Mouse (Mus musculus): ENCODE data around the gene Abca3.
"Not testable (repeated sequence)": the region's sequence is repeated elsewhere in the genome, so short reads cannot be mapped to it uniquely, and the experiment has no call there.

The Abca3 gene

DNA sequence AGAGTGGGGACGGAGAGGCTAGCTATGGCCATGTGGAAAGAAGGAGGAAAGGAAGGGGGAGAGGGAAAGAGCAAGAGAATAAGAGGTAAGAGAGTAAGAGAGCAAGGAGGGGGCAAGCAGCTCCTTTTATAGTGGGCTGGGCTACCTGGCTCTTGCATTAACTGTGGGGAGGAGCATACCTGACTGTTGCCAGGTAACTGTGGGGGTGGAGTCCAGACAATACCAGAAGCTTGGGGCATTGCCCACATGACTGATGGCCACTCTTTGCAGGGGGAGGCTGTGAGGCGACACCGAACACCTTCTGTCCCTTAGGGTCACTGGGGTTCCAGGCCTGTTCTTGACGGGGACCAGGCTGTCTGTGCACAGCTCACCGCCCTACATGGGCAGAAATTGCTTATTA, 37.0 kb downstream of the Abca3 start:
- no peak for DNase-seq (ENCODE audit: low read depth)

- DNase-seq (ENCODE audit: low read depth) = peak; percentile 55
These were observed 38.1 kb downstream of the Abca3 start for GRCm38 (mm10) chr17:24389865-24390264.

- DNase-seq (ENCODE audit: low read depth) = peak; percentile 41
These were observed 39.4 kb downstream of the Abca3 start for GRCm38 (mm10) chr17:24391149-24391548.

- DNase-seq (ENCODE audit: low read depth) = no peak
These were observed 41.8 kb downstream of the Abca3 start for GRCm38 (mm10) chr17:24393527-24393926.

GRCm38 (mm10) chr17:24394456-24394855, 42.7 kb downstream of the Abca3 start:
- no peak for DNase-seq (ENCODE audit: low read depth)

DNA sequence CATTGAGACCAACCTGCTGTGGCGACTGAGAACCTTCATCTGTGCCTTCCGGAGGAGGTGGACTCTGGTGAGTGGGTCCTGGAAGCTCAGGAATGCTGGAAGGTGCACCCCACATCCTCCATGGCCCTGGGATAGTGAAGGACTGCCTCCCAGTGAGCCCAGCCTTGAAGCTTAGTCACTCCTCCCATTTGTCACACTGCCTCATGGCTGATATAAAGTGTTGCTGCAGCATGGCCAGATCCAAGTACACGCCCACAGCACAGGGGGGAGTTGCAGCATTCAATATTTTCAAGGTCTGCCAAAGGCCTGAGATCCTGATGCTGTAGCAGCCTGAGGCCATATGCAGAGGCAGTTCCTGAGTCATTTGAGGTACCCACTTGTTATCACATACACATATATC, 50.6 kb downstream of the Abca3 start:
- no peak for DNase-seq (ENCODE audit: low read depth)

DNA sequence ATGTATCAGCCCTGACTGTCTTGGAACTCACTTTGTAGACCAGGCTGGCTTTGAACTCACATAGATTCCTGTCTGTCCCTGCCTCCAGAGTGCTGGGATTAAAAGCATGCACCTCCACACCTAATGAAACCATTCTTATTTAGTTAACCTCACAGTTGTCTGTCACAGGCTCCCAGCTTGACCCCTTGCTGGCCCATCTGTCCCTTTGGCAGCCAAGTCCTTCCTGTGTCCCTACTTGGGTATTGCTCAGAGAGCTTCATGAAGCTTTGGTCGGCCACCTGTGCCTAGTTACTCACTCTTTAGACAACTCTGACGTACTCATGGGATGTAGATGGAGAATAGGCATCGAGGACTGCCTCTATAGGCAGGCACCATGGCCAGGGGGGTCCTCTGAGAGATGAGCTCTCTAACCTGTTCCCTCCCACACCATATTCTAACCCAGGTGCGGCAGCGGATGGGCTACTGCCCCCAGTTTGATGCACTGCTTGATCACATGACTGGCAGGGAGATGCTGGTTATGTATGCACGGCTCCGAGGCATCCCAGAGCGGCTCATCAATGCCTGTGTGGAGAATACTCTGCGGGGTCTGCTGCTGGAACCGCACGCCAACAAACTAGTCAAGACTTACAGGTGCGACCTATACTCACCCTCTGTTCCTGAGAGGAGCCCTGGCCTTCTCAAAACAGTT, 55.5 kb downstream of the Abca3 start:
- no peak for DNase-seq (ENCODE audit: low read depth)

DNA sequence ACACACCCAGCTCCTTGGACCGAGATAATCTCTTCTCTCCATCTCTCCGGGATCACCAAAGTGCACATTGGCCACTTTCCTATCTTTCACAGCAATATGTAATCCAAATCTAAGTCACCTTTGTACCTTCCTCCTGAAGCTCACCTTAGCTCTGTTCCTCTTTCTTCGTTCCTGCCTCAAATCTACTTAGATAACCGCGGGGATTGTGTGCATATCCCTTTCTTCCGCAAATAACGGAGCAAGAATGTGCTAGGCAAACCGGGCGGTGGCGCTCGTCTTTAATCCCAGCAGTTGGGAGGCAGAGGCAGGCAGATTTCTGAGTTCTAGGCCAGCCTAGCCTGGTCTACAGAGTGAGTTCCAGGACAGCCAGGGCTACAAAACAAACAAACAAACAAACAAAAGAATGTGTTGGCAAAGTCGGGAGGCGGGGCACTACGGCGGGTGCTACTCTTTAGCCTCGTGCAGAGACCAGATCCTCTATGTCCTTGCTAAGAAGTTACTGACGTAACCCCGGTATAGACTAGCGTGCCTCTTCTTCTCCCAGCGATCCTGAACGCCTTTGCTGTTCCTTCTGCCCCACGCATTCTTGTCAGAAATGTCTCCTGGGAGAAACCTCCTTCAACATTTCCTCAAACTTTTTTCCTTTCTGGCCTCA, 61.9 kb downstream of the Abca3 start:
- peak; percentile 78 for DNase-seq (ENCODE audit: low read depth)

- peak; percentile 99 for DNase-seq (ENCODE audit: low read depth)
These were observed 62.7 kb downstream of the Abca3 start, which contains the start of gene Rnps1 for GRCm38 (mm10) chr17:24414230-24414976. Rnps1 (plus strand) TSS chr17:24414565.

DNA sequence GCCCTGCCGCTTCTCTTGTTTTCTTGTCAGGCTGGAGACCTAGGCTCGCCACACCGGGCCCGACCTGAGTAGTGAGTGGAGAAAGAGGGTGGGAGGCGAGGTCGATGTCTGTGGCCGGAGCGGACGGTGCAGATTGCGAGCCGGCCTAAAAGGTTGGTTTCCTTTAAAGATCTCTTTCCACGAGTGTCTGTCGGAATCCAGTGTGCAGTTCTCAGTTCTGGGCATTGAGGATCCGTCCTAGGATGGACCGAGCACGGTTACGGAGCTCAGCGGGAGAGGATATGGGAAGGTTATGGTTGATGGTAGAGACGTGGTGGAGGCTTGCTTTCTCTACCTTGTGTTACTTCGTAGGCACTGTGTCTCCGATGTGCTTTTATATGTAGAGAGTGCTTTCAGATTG, 63.3 kb downstream of the Abca3 start:
- DNase-seq (ENCODE audit: low read depth) = no peak

GRCm38 (mm10) chr17:24416051-24416652, 64.4 kb downstream of the Abca3 start:
- DNase-seq (ENCODE audit: low read depth) = no peak

DNA sequence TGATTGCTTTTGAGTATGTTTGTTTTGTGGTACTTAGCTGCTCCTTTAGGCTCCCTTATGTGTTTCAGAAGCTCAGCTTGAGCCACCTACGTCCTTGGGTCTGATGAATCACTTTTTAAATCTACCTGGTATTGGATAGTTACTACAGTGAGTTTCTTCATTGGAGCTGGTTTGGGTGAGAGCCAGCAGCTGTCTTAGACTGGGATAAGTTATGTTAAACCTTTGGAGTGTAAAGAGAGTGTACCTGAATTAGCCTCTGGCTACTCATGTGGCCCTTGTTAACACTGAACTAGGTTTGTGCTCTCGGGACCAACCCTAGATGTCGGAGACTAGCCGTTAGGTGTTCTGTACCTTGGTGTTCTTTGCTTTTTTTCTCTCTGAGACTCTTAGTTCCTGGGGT, 71.4 kb downstream of the Abca3 start:
- DNase-seq (ENCODE audit: low read depth) = no peak

DNA sequence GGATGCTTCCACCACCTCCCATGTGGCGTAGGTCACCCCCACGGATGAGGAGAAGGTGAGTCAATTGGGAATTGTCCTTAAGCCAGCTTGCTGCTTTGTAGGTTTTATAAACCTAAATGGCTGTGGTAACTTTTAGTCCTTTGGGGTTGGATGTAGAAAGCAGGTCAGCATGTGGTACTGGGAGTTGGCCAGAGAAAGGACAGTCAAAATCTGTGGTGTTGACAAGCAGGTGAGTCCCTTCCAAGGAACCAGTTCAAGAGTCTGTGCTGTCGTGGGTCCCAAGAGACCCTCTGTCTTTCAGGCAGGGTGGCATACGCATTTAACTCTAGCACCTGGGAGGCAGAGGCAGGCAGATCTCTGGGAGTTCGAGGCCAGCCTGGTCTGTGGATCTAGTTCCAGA, 72.7 kb downstream of the Abca3 start:
- no peak for DNase-seq (ENCODE audit: low read depth)

GRCm38 (mm10) chr17:24425326-24425725, 73.6 kb downstream of the Abca3 start:
- not testable (repeated sequence) for DNase-seq (ENCODE audit: low read depth)

GRCm38 (mm10) chr17:24425905-24426304, 74.2 kb downstream of the Abca3 start:
- peak; percentile 32 for DNase-seq (ENCODE audit: low read depth)

DNA sequence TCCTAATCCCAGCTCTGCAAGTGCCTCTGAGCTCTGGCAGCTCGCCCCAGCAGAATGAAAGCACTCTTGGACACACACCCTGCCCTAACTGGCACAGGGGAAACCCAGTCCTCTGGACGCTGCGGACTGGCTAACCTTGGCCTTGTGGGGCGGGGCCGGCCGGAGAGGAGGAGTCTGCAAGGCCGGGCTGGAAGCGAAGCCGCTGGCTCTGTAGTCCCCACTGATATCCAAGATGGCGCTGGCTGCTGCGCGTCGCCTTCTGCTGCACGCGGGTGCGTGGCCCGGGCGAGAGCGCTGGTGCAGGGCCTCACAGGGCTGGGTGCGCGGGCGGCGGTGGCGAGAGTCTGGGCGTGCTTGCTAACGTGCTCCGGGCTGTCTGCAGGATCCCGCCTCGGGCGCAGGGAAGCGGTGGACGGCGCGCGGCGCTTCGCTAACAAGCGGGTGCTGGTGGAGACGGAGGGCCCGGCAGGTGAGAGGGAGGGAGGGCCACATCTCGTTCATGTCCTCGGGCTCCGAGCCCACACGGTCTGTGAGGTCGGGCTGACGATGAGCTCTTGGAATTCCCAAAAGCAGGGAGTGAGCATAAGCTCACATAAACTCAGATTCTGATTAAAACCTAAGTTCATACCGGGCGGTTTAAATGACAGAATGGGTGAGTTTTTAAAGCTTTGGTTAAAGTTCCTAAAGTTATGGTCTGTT, 74.9 kb downstream of the Abca3 start, which contains the start of gene Eci1:
TSS of gene Eci1 (plus strand) at position 171 of the 699 bp plus-strand sequence.
- DNase-seq (ENCODE audit: low read depth) = peak; percentile 84

- DNase-seq (ENCODE audit: low read depth) = no peak
These were observed 75.4 kb downstream of the Abca3 start for GRCm38 (mm10) chr17:24427170-24427557.

- no peak for DNase-seq (ENCODE audit: low read depth)
These were observed 77.6 kb downstream of the Abca3 start for GRCm38 (mm10) chr17:24429201-24429983.

GRCm38 (mm10) chr17:24437016-24437415, 85.3 kb downstream of the Abca3 start:
- peak; percentile 79 for DNase-seq (ENCODE audit: low read depth)

DNA sequence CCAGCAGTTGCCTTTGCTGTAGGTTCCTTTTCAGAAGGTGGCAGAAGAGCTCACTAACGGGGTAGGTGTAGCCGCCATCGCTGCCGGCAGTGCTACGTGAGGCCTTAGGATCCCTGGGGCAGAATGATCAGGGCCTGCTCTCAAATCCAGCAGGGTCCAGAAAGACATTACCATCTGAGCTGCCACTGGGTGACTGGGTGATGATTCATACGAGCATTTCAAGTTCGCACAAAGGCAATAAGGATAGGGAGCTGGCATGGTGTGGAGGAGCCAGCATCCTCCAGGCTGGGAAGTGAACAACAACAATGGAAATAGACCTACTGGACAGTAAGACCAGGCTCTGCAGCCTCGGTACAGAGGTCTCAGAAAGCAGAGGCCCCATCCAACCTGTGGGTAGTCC, 88.6 kb downstream of the Abca3 start:
- DNase-seq (ENCODE audit: low read depth) = no peak

DNA sequence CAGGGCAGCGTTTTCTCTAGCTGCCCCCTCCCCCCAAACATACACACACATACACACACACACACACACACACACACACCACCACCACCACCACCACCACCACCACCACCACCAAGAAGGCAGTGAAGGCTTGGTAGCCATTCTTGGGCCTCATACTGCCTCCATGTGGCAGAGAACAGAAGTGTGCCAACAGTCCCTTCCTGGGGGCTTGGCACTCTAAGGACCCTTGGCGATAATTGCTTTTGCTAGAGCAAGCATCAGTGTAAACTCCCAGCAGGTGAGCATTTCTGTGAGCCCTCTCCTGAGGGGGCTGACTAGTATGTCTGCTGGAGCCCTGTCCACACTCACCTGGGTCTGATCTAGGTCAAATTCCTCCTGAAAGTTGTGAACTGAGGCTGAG, 89.4 kb downstream of the Abca3 start:
- no peak for DNase-seq (ENCODE audit: low read depth)
